Mouse (Mus musculus) myocyte (in vitro differentiated cells): ENCODE results near the gene Ang.

ENCODE experiments used
- CEBPB ChIP-seq: IDR thresholded peaks from 2 replicates; pipeline ENCODE4 v1.6.1; 2011; ENCODE audit warnings: mild to moderate bottlenecking, moderate library complexity; ENCODE audit not compliant: poor library complexity, insufficient read depth, severe bottlenecking
- E2F4 ChIP-seq: IDR thresholded peaks from one replicate; pipeline ENCODE4 v1.6.1; 2011; ENCODE audit warnings: mild to moderate bottlenecking, control low read depth, moderate library complexity; ENCODE audit not compliant: insufficient read depth
- MAX ChIP-seq: IDR thresholded peaks from one replicate; pipeline ENCODE4 v1.6.1; 2011; ENCODE audit warnings: low read depth, mild to moderate bottlenecking, control low read depth
- MYOD1 ChIP-seq, 3 experiments: IDR thresholded peaks; one replicate each; pipeline ENCODE4 v1.6.1; 2011; ENCODE audit warnings: control low read depth in 2 of 3, low read depth in 2 of 3, mild to moderate bottlenecking in 2 of 3, moderate library complexity in 1 of 3; ENCODE audit not compliant: insufficient read length in 2 of 3, control insufficient read depth in 1 of 3
- POLR2A ChIP-seq: IDR thresholded peaks from one replicate; pipeline ENCODE4 v1.6.1; 2011; ENCODE audit warnings: low read depth, mild to moderate bottlenecking, control low read depth, moderate library complexity; ENCODE audit not compliant: insufficient read length
- POLR2AphosphoS2 ChIP-seq: IDR thresholded peaks from one replicate; pipeline ENCODE4 v1.6.1; 2011; ENCODE audit warnings: low read depth, control low read depth; ENCODE audit not compliant: insufficient read length
- REST ChIP-seq: IDR thresholded peaks from one replicate; pipeline ENCODE4 v1.6.1; 2011; ENCODE audit warnings: mild to moderate bottlenecking, control low read depth, moderate library complexity; ENCODE audit not compliant: insufficient read depth, insufficient read length
- TCF12 ChIP-seq: IDR thresholded peaks from one replicate; pipeline ENCODE4 v1.6.1; 2011; ENCODE audit warnings: mild to moderate bottlenecking, control low read depth; ENCODE audit not compliant: poor library complexity, insufficient read depth, severe bottlenecking
- TCF3 ChIP-seq: IDR thresholded peaks from one replicate; pipeline ENCODE4 v1.6.1; 2011; ENCODE audit warnings: low read depth, control low read depth; ENCODE audit not compliant: insufficient read length
- USF1 ChIP-seq: IDR thresholded peaks from one replicate; pipeline ENCODE4 v1.6.1; 2011; ENCODE audit warnings: low read depth, mild to moderate bottlenecking, control low read depth, moderate library complexity

DNA sequence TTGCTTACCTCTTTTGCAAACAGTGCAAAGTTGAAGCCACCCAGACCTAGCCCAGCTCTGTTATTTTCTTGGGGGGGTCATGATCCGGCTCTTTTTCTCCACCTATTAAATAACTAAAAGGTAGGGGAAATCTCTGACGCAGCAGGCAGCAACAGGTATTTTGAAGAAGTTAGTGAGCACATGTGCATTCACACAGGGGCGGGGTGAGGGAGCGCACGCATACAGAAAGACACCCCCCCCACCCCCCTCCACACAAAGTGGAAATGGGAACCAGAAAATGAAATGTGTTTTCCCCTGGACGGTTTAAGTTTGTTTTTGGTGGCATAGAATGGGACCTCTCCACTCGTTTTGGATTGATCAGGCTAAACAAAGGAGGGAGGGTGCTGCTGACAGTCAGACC is 7.1 kb upstream of the Ang start:
- TF ChIP-seq POLR2A (no peak), USF1 (no peak), REST (no peak), POLR2AphosphoS2 (no peak), TCF3 (no peak), E2F4 (no peak), TCF12 (no peak), MAX (no peak), CEBPB (no peak), MYOD1 (IDR thresholded peaks at IDR 0.05; ENCODE audit: control insufficient read depth in 1 of 3, insufficient read length in 2 of 3, low read depth in 2 of 3) (no peak)
